Mouse (Mus musculus) limb, embryonic 10.5 days (tissue): ENCODE data around the gene Erbb2. TPM values are rescaled to one million over a fixed set of nuclear protein-coding genes. Genes with fewer than 3 reads are reported as not detected.

Source experiments
- DNase-seq: peaks from one replicate; pipeline ENCODE4 v3.0.0-alpha.2; 2017; ENCODE audit warnings: low spot score
- H3K27ac ChIP-seq: fragments of 300-500 bp; sonication (generic); 2 replicates; pipeline ENCODE4 v1.5.1; 2016; ENCODE audit warnings: mild to moderate bottlenecking
- H3K27me3 ChIP-seq: fragments of 300-500 bp; sonication (generic); 2 replicates; pipeline ENCODE4 v1.6.1; 2016; ENCODE audit warnings: low read depth, mild to moderate bottlenecking; ENCODE audit not compliant: poor library complexity, severe bottlenecking
- H3K36me3 ChIP-seq: fragments of 300-500 bp; sonication (generic); 2 replicates; pipeline ENCODE4 v1.6.1; 2016; ENCODE audit warnings: mild to moderate bottlenecking, moderate library complexity
- H3K4me1 ChIP-seq: fragments of 300-500 bp; sonication (generic); 2 replicates; pipeline ENCODE4 v1.6.1; 2016
- H3K4me3 ChIP-seq: fragments of 300-500 bp; sonication (generic); 2 replicates; pipeline ENCODE4 v1.5.1; 2016; ENCODE audit warnings: mild to moderate bottlenecking, moderate library complexity
- H3K9me3 ChIP-seq: fragments of 300-500 bp; sonication (generic); replicated peaks from 2 replicates; pipeline ENCODE4 v1.6.1; 2016; ENCODE audit warnings: mild to moderate bottlenecking
- WGBS: fragments of 180-500 bp; shearing (Covaris S2); methylation state at CpG from one replicate; pipeline ENCODE4 v1.1.7; 2016; 5-methylcytosine and 5-hydroxymethylcytosine counted together
- polyA plus RNA-seq: library from polyadenylated mRNA; unstranded; fragments of >200 nt; fragmentation: Nextera tagmentation; extraction: Ambion mirVana; gene quantifications from 2 replicates; pipeline ENCODE4 v1.2.1, GENCODE M21; 2016

Erbb2 gene
- polyA plus RNA-seq, 1 experiment from 2014 or later, result 30.9 TPM

- DNase-seq, result peak; percentile 93
- Histone ChIP-seq H3K4me3 (peak overlapping the region; percentile 63), H3K27me3 (peaks cover 50% of the 10 kb centered on the region), H3K4me1 (peaks cover 22% of the 10 kb centered on the region), H3K27ac (peak overlapping the region; percentile 83), H3K36me3 (no peaks in the 10 kb centered on the region), H3K9me3 (no peaks in the 10 kb centered on the region)
- WGBS, result under 1% methylated on average over 52 of the region's 64 CpGs
Observed at GRCm38 (mm10) chr11:98457367-98458120, 45.3 kb downstream of the Erbb2 start.

DNA sequence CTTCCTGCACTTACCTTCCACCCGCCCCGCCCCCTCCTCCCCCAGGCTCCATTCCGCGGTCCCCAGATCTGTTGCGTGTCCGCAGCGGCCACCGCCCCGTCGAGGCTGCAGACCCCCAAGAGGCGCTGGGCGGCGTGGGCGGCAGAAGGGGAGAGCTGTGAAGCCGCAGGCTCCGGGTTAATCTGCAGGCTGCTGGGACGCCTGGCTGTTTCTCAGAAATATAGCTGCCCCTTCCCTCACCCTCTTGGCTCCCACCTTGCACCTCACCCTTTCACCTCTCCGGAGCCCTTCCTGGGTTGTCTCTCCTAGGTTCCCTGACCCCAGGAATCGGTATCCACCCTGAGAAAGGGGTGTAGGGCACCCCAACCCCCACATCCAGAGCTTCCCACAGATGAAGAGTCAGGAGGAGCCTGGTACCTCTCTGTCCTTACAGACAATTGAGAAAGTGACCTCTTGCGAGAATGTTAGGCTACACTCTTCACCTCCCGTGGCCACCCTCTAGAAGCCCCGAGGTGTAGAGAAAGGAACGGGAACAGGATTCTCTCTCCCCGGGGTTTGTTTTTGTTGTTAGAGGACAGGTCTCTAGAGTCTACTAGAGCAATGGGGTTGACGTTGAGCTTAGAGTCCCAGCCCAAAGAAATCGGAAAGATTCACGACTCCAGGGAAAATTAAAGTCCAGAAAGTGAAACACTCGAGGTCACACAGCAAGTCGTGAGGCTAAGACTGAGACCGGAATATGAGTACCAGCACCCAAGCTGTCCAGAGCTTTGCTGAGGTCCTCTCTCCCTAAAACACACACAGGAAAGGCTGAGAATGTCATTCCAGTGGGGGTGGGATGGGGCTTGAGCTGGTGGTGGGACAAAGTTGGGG is 46.1 kb downstream of the Erbb2 start:
- H3K36me3 ChIP-seq, result no peaks in the 10 kb centered on the region
- H3K4me1 ChIP-seq, result peaks cover 22% of the 10 kb centered on the region
- H3K4me3 ChIP-seq, result peak overlapping the region; percentile 63
- H3K27me3 ChIP-seq, result peaks cover 50% of the 10 kb centered on the region
- no peaks in the 10 kb centered on the region for H3K9me3 ChIP-seq
- WGBS, result 2% methylated on average over 30 of the region's 30 CpGs
- H3K27ac ChIP-seq, result peak overlapping the region; percentile 83
- no peak for DNase-seq

DNA sequence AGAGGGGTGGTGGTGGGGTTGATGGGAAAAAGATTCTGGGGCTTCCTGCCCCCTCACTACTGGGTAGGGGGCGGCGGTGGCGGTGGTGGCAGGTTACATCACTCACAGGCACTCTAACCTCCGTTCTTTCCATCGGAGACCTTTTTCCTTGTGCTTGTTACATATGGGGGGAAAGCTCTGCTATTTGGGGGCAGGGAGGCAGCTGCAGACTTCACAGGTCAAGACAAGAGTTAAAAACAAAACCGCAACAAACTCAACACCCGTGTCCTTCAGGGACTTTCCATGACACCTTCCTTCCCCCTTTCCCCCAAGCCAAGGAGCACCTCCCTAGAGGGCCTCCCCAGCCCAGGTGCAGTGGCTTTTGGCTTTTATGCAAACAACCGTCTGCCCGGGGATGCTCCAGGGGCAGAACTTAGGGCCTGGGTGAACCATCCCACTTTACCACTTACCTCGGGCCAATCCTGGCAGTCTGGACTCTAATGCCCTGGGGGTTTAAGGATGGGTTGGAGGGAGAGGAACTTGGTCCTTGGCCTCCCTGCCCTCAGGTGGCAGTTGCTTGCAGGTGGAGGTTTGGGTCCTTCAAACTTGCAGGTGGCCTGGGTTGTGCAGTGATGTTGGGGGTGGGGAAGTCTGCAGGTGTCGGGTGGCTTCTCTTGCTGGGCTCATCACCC is 46.9 kb downstream of the Erbb2 start:
- Histone ChIP-seq H3K36me3 (no peaks in the 10 kb centered on the region), H3K4me1 (peaks cover 22% of the 10 kb centered on the region), H3K27ac (no peak overlapping the region), H3K27me3 (peaks cover 51% of the 10 kb centered on the region), H3K9me3 (no peaks in the 10 kb centered on the region), H3K4me3 (0 out of 2 replicates have a peak overlapping the region, but pooled peaks have one; percentile 4)
- 10% methylated on average over 11 of the region's 11 CpGs for WGBS
- no peak for DNase-seq

DNA sequence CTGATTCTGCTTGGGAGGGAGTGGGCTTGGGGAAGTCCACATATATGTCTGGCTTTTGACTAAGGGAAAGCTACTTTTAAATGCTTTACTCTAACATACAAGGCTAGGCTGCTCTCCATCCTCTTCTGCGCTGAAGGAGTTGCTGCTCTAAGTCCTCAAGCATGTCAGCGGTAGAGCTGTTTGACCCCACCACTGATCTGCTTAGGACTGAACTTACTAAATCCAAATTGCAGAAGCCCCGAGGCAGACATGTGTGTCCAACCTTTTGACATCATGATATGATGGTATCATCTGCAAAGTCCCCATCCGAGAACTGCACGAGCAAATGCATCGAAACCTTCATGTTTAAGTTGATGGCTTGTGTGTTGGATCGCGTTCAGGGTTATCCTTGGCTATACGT is 47.6 kb downstream of the Erbb2 start:
- Histone ChIP-seq H3K4me1 (peaks cover 22% of the 10 kb centered on the region), H3K9me3 (no peaks in the 10 kb centered on the region), H3K36me3 (no peaks in the 10 kb centered on the region), H3K27me3 (peaks cover 56% of the 10 kb centered on the region), H3K4me3 (no peak overlapping the region), H3K27ac (no peak overlapping the region)
- WGBS, result 83% methylated on average over 9 of the region's 9 CpGs
- DNase-seq, result no peak

- Histone ChIP-seq H3K36me3 (no peaks in the 10 kb centered on the region), H3K27me3 (peaks cover 56% of the 10 kb centered on the region), H3K4me3 (no peak overlapping the region), H3K4me1 (peaks cover 22% of the 10 kb centered on the region), H3K9me3 (no peaks in the 10 kb centered on the region), H3K27ac (no peak overlapping the region)
- DNase-seq, result no peak
- WGBS, result 55% methylated on average over 6 of the region's 6 CpGs
Observed at GRCm38 (mm10) chr11:98461109-98461720, 48.9 kb downstream of the Erbb2 start.

DNA sequence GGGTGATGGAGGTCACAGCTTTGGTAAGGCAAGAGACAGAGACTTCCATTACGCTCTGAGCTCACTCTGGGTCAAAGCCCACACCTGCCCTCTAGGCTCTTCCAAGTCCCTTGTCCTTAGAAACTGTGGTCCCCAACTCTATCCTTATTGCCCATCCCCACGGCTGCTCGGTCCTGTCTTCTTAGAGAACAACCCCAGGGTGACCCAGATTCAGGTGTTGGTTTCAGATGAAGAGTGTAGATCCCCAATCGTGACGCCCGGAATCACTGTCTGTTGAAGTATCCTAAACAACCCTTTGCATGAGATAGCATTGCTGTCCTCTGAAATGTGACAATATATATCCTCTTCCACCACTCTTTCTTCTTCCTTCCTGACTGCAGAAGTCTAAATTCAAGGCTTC is 50.0 kb downstream of the Erbb2 start:
- Histone ChIP-seq H3K36me3 (no peaks in the 10 kb centered on the region), H3K4me3 (no peak overlapping the region), H3K9me3 (no peaks in the 10 kb centered on the region), H3K27me3 (peaks cover 59% of the 10 kb centered on the region), H3K27ac (no peak overlapping the region), H3K4me1 (peaks cover 18% of the 10 kb centered on the region)
- DNase-seq, result no peak
- 91% methylated on average over 6 of the region's 6 CpGs for WGBS

GRCm38 (mm10) chr11:98463911-98464310 is 51.6 kb downstream of the Erbb2 start:
- 88% methylated on average over 9 of the region's 9 CpGs for WGBS
- Histone ChIP-seq H3K36me3 (no peaks in the 10 kb centered on the region), H3K27me3 (peaks cover 49% of the 10 kb centered on the region), H3K9me3 (no peaks in the 10 kb centered on the region), H3K4me1 (0 out of 2 replicates have a peak, but pooled peaks cover 5% of the 10 kb centered on the region), H3K27ac (no peak overlapping the region), H3K4me3 (no peak overlapping the region)
- DNase-seq, result no peak

- peaks cover 43% of the 10 kb centered on the region for H3K27me3 ChIP-seq
- no peak overlapping the region for H3K27ac ChIP-seq
- H3K4me3 ChIP-seq, result no peak overlapping the region
- no peaks in the 10 kb centered on the region for H3K36me3 ChIP-seq
- WGBS, result 83% methylated on average over 6 of the region's 6 CpGs
- H3K4me1 ChIP-seq, result 0 out of 2 replicates have a peak, but pooled peaks cover under 1% of the 10 kb centered on the region
- no peak for DNase-seq
- H3K9me3 ChIP-seq, result no peaks in the 10 kb centered on the region
Observed at GRCm38 (mm10) chr11:98464516-98464915, 52.2 kb downstream of the Erbb2 start.

DNA sequence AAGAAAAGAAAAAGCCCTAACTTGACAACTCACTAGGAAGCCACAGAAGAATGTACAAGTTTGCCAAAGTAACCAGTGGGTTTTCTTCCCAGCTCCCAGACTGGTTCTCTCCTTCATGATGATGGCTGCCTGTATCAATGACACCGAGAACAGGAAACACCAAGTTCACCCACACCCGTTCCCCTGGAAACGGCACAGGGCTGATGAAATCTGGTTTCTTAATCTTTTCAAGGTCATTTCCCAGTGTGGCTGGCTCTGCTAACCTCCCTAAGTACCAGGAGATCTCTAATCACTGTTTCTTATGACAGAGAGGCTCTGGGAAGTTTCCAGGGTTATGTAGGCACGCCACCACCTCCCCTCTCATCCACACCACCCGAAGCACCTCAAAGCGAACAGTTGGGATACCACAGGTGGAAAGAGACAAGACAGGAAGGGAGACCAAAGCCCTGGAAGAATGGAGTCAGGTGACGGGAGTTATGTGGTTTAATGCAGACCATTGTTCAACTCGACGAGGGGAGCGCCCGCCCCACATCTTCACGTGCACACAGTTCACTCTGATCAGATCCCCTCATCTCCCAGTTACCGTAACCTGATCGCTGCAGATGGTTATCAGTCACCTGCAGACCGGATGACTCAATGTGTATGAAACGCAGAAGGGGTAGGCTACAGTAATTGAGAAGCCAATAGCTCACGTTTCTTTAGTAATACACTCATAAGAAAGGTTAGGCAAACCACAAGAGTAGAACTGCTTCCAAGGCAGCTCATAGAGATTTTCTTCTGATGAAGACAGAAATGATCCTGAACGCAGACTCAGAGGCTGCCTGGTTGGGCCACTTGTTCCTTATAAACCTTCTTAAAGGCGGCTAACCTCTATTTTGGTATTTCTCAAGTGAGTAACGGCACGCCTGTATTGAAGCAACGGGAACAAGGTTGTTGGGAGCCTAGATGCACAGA is 57.8 kb downstream of the Erbb2 start:
- Histone ChIP-seq H3K27ac (no peak overlapping the region), H3K36me3 (no peaks in the 10 kb centered on the region), H3K4me3 (no peak overlapping the region), H3K9me3 (no peaks in the 10 kb centered on the region), H3K4me1 (peaks cover 9% of the 10 kb centered on the region; the same call in 1 of the 2 replicates), H3K27me3 (peaks cover 17% of the 10 kb centered on the region)
- WGBS, result 82% methylated on average over 22 of the region's 22 CpGs
- DNase-seq, result no peak

DNA sequence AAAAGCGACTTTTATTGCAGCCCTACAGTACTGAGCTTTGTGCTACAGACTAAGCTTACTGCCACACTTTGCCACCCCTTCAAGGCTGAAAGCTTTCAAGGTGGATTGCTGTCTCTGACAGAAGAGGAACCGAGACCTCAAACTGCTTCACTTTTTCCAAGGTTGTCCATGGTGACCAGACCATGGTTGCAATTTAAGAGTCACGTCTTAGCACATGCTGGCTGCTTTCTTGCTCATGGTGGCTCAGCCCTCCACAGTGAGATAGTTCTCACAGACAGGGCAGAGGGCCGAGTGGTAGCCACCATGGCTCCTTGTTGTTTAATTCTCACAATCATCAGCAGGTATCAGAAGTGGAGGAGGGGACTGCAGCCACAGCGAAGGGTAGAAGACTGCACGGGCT is 58.5 kb downstream of the Erbb2 start:
- no peak for DNase-seq
- Histone ChIP-seq H3K27me3 (peaks cover 17% of the 10 kb centered on the region), H3K9me3 (no peaks in the 10 kb centered on the region), H3K27ac (no peak overlapping the region), H3K4me3 (no peak overlapping the region), H3K36me3 (no peaks in the 10 kb centered on the region), H3K4me1 (peaks cover 9% of the 10 kb centered on the region; the same call in 1 of the 2 replicates)
- WGBS, result 81% methylated on average over 6 of the region's 6 CpGs

DNA sequence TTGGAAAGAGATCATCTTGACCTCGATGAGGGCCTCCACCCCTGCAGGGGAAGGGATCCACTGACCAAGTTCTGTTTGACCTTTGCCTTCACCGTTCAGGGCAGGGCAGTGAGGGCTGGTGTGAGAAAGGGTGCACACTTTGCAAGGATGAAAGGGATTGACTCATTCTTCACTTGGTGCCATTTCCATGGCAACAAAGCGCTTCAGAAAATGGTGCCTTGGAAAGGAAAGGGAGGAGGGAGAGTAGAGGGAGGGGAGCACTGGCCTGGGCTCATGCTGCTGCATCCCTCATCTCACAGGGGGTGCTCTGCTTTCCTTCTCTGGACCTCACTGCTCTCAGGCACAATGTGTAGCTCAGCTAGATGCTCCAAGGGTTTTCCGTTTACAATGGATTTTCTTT is 60.4 kb downstream of the Erbb2 start:
- DNase-seq, result no peak
- Histone ChIP-seq H3K27me3 (peaks cover 11% of the 10 kb centered on the region), H3K4me1 (peaks cover 9% of the 10 kb centered on the region; the same call in 1 of the 2 replicates), H3K36me3 (no peaks in the 10 kb centered on the region), H3K4me3 (no peak overlapping the region), H3K27ac (no peak overlapping the region), H3K9me3 (no peaks in the 10 kb centered on the region)
- 65% methylated on average over 4 of the region's 4 CpGs for WGBS
